Mouse (Mus musculus) 416B (cell line): ENCODE measurements around the gene H6pd.
A peak's percentile ranks its signal among the peaks of the same experiment; 100 is the strongest.

ENCODE experiments used
- DNase-seq: peaks from one replicate; pipeline ENCODE4 v3.0.0; 2011; ENCODE audit warnings: low read depth

H6pd gene

GRCm38 (mm10) chr4:149942831-149943741, 65.7 kb downstream of the H6pd start:
- no peak for DNase-seq

DNA sequence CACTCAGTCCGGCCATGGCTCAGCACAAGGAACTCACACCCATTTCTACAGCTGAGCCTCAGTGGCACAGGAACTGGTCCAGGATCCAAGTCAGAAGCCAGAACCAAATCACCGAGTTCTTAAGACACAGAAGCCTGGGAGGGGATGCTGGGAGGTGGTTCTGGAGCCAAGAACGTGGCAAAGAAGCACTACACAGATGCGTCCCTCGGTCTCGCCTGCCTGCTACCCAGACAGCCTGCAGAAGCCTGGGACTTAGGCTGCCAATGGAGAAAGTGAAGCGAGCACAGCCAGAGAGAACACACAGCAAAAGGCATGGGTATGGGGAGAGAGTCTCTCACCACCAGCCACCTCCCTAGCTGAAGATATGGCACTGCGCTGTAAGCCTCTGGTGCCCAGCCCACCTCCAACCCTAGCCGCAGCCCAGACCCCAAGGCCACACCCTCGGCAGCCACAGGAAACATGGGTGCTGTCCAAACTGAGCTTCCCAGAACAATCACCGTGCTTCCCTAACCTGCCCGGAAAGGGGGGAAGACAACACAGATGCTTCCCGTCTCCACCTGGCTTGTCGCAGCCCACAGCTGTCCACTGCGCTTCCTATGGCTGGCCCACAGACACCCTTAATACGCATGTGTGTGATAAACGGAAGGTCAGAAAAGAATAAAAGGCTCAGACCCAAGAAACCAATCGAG, 67.6 kb downstream of the H6pd start:
- peak; percentile 80 for DNase-seq

DNA sequence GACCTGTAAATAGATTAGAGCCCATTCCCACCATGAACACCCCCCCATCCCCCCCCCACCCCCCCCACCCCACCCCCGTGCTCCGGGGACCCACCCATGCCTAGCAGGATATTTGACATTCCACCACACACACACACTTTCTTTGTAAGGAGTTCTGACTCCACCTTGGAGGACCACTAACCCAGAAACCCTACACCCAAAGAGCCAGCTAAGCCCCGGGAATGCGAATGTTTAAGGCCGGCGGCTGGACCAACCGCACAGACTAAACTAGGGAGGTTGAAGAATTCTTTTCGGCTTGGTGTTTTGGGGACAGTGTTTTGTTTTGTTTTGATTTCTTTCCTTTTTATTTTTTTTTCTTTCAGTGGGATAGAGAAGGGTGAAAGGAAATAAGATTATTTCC, 70.1 kb downstream of the H6pd start:
- no peak for DNase-seq

DNA sequence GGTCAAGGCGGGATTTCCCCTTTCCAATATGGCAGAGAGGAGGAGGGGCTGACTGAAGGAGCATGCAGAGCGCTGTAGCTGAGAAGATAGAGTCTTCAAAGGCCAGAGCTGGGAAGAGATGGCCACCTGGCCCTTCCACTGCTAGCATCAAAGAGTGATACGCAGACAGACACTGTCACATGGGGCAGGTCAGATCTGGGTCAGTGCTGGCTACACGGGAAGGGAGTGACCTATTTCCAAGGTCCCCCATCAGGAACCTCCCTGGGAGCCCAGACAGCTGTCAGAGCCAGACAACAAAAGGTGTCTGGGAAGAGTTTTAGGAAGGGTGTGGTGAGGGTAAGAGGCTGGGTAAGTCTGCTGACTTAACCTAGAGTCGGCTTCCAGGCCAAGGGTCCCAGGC, 71.9 kb downstream of the H6pd start:
- DNase-seq, result no peak

- no peak for DNase-seq
These were observed 73.4 kb downstream of the H6pd start for GRCm38 (mm10) chr4:149935470-149935869.

- DNase-seq, result no peak
These were observed 75.1 kb downstream of the H6pd start for GRCm38 (mm10) chr4:149933519-149934245.

DNA sequence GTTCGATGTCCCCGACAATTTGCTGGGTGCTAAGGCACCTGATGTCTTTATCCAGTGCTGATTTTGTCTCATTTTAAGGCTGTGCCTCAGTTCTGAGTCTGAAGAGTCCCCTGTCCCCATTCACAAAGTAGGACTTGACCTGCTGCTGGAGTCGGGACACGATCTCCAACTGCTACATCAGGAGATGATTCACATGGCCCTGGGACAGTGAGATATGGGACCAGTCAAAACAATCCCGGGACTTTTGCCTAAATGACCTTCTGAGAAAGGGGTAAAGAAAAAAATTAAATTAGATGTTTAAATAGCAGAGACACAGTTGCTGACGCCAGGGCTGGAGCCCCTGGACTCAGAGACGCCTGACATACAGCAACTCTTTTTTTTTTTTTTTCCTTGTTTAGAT, 75.8 kb downstream of the H6pd start:
- DNase-seq, result no peak

GRCm38 (mm10) chr4:149932108-149932815, 76.6 kb downstream of the H6pd start:
- DNase-seq, result no peak

DNA sequence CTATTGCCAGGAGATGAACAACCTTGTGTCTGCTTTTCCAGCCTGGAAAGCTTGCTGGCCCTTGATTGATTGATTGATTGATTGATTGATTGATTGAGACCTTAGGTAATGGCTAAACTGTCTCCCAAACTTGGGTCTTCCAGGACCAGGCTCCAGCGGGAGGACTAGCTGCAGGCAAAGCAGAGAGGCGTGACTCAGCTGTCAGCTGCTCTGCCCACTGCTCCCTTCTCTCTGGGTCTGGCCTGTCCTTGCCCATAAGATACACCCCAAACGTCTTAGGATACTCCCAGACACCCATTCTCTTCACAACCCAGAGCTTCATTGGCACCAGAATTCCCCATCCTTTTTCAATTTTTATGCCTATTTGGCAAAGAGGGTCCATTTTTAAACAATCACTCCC, 78.1 kb downstream of the H6pd start:
- no peak for DNase-seq
